Mouse (Mus musculus) skeletal muscle tissue, postnatal 0 days (tissue): ENCODE measurements around the gene Gm17651. TPM values are rescaled to one million over a fixed set of nuclear protein-coding genes. Genes with fewer than 3 reads are reported as not detected.

Experiments
- microRNA-seq, 2 experiments: library from miRNA; unstranded; fragments of <30 nt; microRNA quantifications; one replicate each; pipeline ENCODE4; 2016
- polyA plus RNA-seq: library from polyadenylated mRNA; unstranded; fragments of >200 nt; fragmentation: Nextera tagmentation; extraction: Ambion mirVana; gene quantifications from 2 replicates; pipeline ENCODE4 v1.2.1, GENCODE M21; 2015

Gene Gm17651
- not detected in 2 replicates for polyA plus RNA-seq

GRCm38 (mm10) chr3:97674644-97675110, at the start of gene Gm17651:
TSS of gene Gm17651 (minus strand) at chr3:97674694.

GRCm38 (mm10) chr3:97657655-97658411, 16.7 kb downstream of the Gm17651 start, which contains the start of gene Prkab2:
TSS of gene Prkab2 (plus strand) at chr3:97658193.

GRCm38 (mm10) chr3:97628391-97629001, 46.0 kb downstream of the Gm17651 start, which contains the start of gene Fmo5:
TSS of gene Fmo5 (plus strand) at chr3:97628804.

Small RNA genes lying within 50 kb of the gene (microRNA-seq; reads per million reads assigned to microRNA genes)
- 0 reads per million in 2 experiments for gene Mir7225

Other genes starting within 250 kb of the Gm17651 start
- gene Chd1l, start 64.5 kb downstream of the Gm17651 start, polyA plus RNA-seq, result 8.5 and 9.5 TPM in 2 replicates
- gene Fmo5, start 45.9 kb downstream of the Gm17651 start, polyA plus RNA-seq, result 2.9 and 3.4 TPM in 2 replicates
- gene Prkab2, start 16.5 kb downstream of the Gm17651 start, polyA plus RNA-seq, result 21.4 and 25.7 TPM in 2 replicates
- 235 and 350 TPM in 2 replicates for gene Pde4dip, start 214.0 kb upstream of the Gm17651 start, polyA plus RNA-seq
- gene Sec22b, start 226.5 kb upstream of the Gm17651 start, polyA plus RNA-seq, result 60.4 and 67.5 TPM in 2 replicates